Mouse (Mus musculus) stomach, postnatal 0 days (tissue): ENCODE measurements around the gene Cxcr1. TPM values are rescaled to one million over a fixed set of nuclear protein-coding genes. Genes with fewer than 3 reads are reported as not detected.

Experiments
- ATAC-seq: fragments of 200-750 bp; cut with Nextera tagmentation; 2 replicates; pipeline ENCODE4 v1.8.0; 2017; ENCODE audit not compliant: low FRiP score, low TSS enrichment
- DNase-seq: peaks from one replicate; pipeline ENCODE4 v3.0.0-alpha.2; 2016; ENCODE audit warnings: low spot score
- H3K27ac ChIP-seq: fragments of 300-500 bp; sonication (generic); replicated peaks from 2 replicates; pipeline ENCODE4 v1.5.1; 2014; ENCODE audit warnings: mild to moderate bottlenecking, control low read depth
- H3K27me3 ChIP-seq: fragments of 300-500 bp; sonication (generic); 2 replicates; pipeline ENCODE4 v1.6.1; 2014; ENCODE audit warnings: low read length; ENCODE audit not compliant: control insufficient read depth, insufficient read depth
- H3K36me3 ChIP-seq: fragments of 300-500 bp; sonication (generic); 2 replicates; pipeline ENCODE4 v1.6.1; 2014; ENCODE audit warnings: low read length, mixed read lengths; ENCODE audit not compliant: control insufficient read depth, insufficient read depth
- H3K4me1 ChIP-seq: fragments of 300-500 bp; sonication (generic); replicated peaks from 2 replicates; pipeline ENCODE4 v1.6.1; 2014; ENCODE audit warnings: antibody characterized with exemption; ENCODE audit not compliant: control insufficient read depth, insufficient read depth
- H3K4me2 ChIP-seq: fragments of 300-500 bp; sonication (generic); replicated peaks from 2 replicates; pipeline ENCODE4 v1.6.1; 2014; ENCODE audit warnings: low read depth, mild to moderate bottlenecking, control low read depth, moderate library complexity
- H3K4me3 ChIP-seq: fragments of 300-500 bp; sonication (generic); 2 replicates; pipeline ENCODE4 v1.5.1; 2014; ENCODE audit warnings: low read depth, low read length, control low read depth
- H3K9ac ChIP-seq: fragments of 300-500 bp; sonication (generic); 2 replicates; pipeline ENCODE4 v1.6.1; 2014; ENCODE audit warnings: mild to moderate bottlenecking, low read length, control low read depth, mixed read lengths
- H3K9me3 ChIP-seq: fragments of 300-500 bp; sonication (generic); 2 replicates; pipeline ENCODE4 v1.6.1; 2016; ENCODE audit warnings: low read length; ENCODE audit not compliant: control insufficient read depth
- CTCF ChIP-seq: IDR thresholded peaks from 2 replicates; pipeline ENCODE4 v1.5.1; 2016; ENCODE audit warnings: antibody characterized with exemption, low read depth, mild to moderate bottlenecking, moderate library complexity
- EP300 ChIP-seq: optimal IDR thresholded peaks from 2 replicates; pipeline ENCODE3; 2016; ENCODE audit warnings: antibody characterized with exemption
- WGBS: fragments of 180-500 bp; shearing (Covaris S2); extraction: QIAGEN DNeasy Blood & Tissue Kit; methylation state at CpG from one replicate; pipeline ENCODE4 v1.1.7; 2014; 5-methylcytosine and 5-hydroxymethylcytosine counted together
- polyA plus RNA-seq: library from polyadenylated mRNA; unstranded; fragments of >200 nt; fragmentation: Nextera tagmentation; extraction: Ambion mirVana; gene quantifications from 2 replicates; pipeline ENCODE4 v1.2.1, GENCODE M21; 2015

The Cxcr1 gene
- polyA plus RNA-seq, 1 experiment from 2014 or later, result 0.08 TPM

GRCm38 (mm10) chr1:74219922-74220321, 25.5 kb upstream of the Cxcr1 start:
- Histone ChIP-seq H3K27me3 (no peaks in the 10 kb centered on the region), H3K4me2 (no peak overlapping the region), H3K4me1 (no peaks in the 10 kb centered on the region), H3K36me3 (no peaks in the 10 kb centered on the region), H3K27ac (no peak overlapping the region), H3K9ac (no peak overlapping the region), H3K4me3 (no peak overlapping the region), H3K9me3 (no peaks in the 10 kb centered on the region)
- ATAC-seq (no peak), DNase-seq (no peak)
- no peak for TF ChIP-seq CTCF
- no peak for TF ChIP-seq EP300
- WGBS, result 87% methylated on average over 7 of the region's 7 CpGs

- ATAC-seq (no peak), DNase-seq (no peak)
- no peak for TF ChIP-seq CTCF
- TF ChIP-seq EP300, result no peak
- H3K36me3 ChIP-seq, result no peaks in the 10 kb centered on the region
- H3K4me2 ChIP-seq, result no peak overlapping the region
- H3K9me3 ChIP-seq, result no peaks in the 10 kb centered on the region
- no peaks in the 10 kb centered on the region for H3K27me3 ChIP-seq
- no peak overlapping the region for H3K9ac ChIP-seq
- no peaks in the 10 kb centered on the region for H3K4me1 ChIP-seq
- WGBS, result 78% methylated on average over 8 of the region's 8 CpGs
- H3K4me3 ChIP-seq, result no peak overlapping the region
- H3K27ac ChIP-seq, result no peak overlapping the region
These were observed 14.5 kb upstream of the Cxcr1 start for GRCm38 (mm10) chr1:74208941-74209340.

- TF ChIP-seq EP300, result no peak
- no peak for TF ChIP-seq CTCF
- Histone ChIP-seq H3K27me3 (no peaks in the 10 kb centered on the region), H3K27ac (no peak overlapping the region), H3K4me2 (no peak overlapping the region), H3K9ac (no peak overlapping the region), H3K4me1 (no peaks in the 10 kb centered on the region), H3K4me3 (no peak overlapping the region), H3K9me3 (no peaks in the 10 kb centered on the region), H3K36me3 (no peaks in the 10 kb centered on the region)
- DNase-seq (no peak), ATAC-seq (no peak)
- 51% methylated on average over 9 of the region's 9 CpGs for WGBS
These were observed 13.5 kb upstream of the Cxcr1 start for GRCm38 (mm10) chr1:74207906-74208305.

- 73% methylated on average over 8 of the region's 8 CpGs for WGBS
These were observed 12.2 kb upstream of the Cxcr1 start for GRCm38 (mm10) chr1:74206642-74207041.

GRCm38 (mm10) chr1:74205881-74206280, 11.4 kb upstream of the Cxcr1 start:
- Histone ChIP-seq H3K4me3 (no peak overlapping the region), H3K27ac (no peak overlapping the region), H3K27me3 (no peaks in the 10 kb centered on the region), H3K9ac (no peak overlapping the region), H3K4me2 (no peak overlapping the region), H3K36me3 (no peaks in the 10 kb centered on the region), H3K4me1 (no peaks in the 10 kb centered on the region), H3K9me3 (no peaks in the 10 kb centered on the region)
- WGBS, result 54% methylated on average over 7 of the region's 7 CpGs
- TF ChIP-seq CTCF (peak; percentile 90), EP300 (no peak)
- ATAC-seq (no peak), DNase-seq (peak; percentile 24)

More at GRCm38 (mm10) chr1:74206642-74207041, 12.2 kb upstream of the Cxcr1 start:
- no peaks in the 10 kb centered on the region for H3K36me3 ChIP-seq
- no peak for ATAC-seq
- no peaks in the 10 kb centered on the region for H3K9me3 ChIP-seq
- H3K27me3 ChIP-seq, result no peaks in the 10 kb centered on the region
- H3K4me1 ChIP-seq, result no peaks in the 10 kb centered on the region
- H3K4me3 ChIP-seq, result no peak overlapping the region
- DNase-seq, result no peak
- H3K9ac ChIP-seq, result no peak overlapping the region
- TF ChIP-seq CTCF, result no peak
- no peak for TF ChIP-seq EP300
- H3K4me2 ChIP-seq, result no peak overlapping the region
- no peak overlapping the region for H3K27ac ChIP-seq

- ATAC-seq, result no peak
- 62% methylated on average over 5 of the region's 5 CpGs for WGBS
These were observed 9.0 kb upstream of the Cxcr1 start for GRCm38 (mm10) chr1:74203457-74203856.

More at GRCm38 (mm10) chr1:74203457-74203856, 9.0 kb upstream of the Cxcr1 start:
- no peak for TF ChIP-seq CTCF
- no peak for TF ChIP-seq EP300
- no peak for DNase-seq
- Histone ChIP-seq H3K9ac (no peak overlapping the region), H3K9me3 (no peaks in the 10 kb centered on the region), H3K4me1 (no peaks in the 10 kb centered on the region), H3K27me3 (no peaks in the 10 kb centered on the region), H3K36me3 (no peaks in the 10 kb centered on the region), H3K27ac (no peak overlapping the region), H3K4me2 (no peak overlapping the region), H3K4me3 (no peak overlapping the region)
